Mouse (Mus musculus) erythroblast, embryonic 14.5 days (primary cell): Measurements from ENCODE around the gene Chpf.

Experiments used
- GATA1 ChIP-seq: IDR thresholded peaks from 2 replicates; pipeline ENCODE4 v1.6.1; 2012; ENCODE audit warnings: low read length, inconsistent platforms, mixed read lengths
- TAL1 ChIP-seq: IDR thresholded peaks from 3 replicates; pipeline ENCODE4 v1.6.1; 2012; ENCODE audit warnings: low read length, inconsistent platforms, mixed read lengths

DNA sequence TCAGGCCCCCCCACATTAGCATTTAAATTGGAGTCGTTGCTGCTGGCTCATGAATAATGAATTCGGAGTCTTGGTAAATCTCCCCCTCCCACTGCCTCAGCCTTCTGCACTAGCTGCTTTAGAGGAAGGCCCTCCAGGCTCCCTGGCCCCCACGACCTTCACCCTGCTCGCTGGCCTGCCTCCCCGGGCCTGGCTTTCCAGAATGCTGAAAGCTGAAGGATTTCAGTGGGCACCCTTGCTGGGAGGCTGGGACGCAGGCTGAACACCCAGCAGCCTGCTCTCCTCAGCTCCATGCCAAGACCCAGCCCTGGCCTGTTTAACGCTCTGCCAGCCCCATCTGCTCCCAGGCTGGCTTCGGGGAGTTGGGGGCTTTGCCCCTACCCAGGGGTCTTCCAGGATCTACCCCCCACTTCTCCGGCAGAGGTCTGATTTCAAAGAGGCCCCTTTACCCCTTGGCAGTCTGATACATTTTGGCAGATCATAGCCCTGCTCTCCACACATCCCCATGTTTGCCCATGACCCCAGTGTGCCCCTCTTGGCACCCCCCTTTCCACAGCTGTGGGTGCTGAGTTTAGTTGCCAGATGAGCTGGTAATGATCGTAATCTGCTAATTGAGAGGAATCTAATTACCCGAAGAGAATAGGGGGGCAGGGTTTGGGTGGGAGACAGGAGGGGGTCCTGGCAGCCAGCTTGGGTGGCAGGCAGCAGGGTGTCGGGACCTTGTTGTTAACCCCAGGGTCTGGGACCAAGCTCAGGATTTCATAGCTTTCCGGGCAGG lies 35.7 kb downstream of the Chpf start:
- TF ChIP-seq TAL1 = no peak
- TF ChIP-seq GATA1 = no peak
